Mouse (Mus musculus) brain, embryonic 18.5 days (tissue): ENCODE data around the gene Phykpl.
"Not testable (repeated sequence)": the region's sequence is repeated elsewhere in the genome, so short reads cannot be mapped to it uniquely, and the experiment has no call there.

Experiments
- DNase-seq: peaks from one replicate; pipeline ENCODE4 v3.0.0-alpha.2; 2012; ENCODE audit warnings: low read depth, low spot score

Phykpl gene

DNA sequence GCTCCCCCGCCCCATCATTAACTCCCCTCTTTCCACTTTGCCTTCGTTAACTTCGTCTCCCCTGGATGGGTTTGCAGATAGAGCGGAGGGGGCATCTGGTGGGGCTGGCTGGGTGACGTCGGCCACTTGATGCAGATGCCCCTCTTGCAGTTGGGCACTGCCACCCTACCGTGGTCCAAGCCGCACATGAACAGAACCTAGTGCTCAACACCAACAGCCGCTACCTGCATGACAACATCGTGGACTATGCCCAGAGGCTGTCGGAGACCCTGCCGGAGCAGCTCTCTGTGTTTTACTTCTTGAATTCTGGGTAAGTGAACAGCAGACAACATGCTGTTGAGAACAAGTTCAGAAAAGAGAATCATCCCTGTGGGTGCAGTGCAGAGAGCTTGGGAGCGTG is 1.9 kb downstream of the Phykpl start:
- DNase-seq, result no peak

DNA sequence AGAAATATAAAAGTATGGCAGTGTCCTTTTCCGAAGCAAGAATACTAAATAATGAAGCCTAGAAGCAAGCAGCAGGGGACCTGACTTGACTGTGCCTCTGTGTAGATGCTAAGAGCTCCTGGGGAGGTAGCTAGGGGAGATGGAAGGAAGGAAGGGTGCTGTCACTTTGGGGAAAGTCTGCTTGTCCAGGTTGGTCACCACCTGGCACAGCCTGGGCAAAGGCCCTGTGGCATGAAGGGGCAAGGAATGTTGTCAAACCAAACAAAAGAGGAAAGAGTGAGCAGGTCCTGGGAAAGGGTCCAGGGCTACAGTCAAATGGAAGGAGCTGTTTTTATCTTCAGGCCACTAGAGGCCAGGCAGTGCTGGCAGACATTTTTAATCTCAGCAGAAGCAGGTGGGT is 2.5 kb downstream of the Phykpl start:
- no peak for DNase-seq

DNA sequence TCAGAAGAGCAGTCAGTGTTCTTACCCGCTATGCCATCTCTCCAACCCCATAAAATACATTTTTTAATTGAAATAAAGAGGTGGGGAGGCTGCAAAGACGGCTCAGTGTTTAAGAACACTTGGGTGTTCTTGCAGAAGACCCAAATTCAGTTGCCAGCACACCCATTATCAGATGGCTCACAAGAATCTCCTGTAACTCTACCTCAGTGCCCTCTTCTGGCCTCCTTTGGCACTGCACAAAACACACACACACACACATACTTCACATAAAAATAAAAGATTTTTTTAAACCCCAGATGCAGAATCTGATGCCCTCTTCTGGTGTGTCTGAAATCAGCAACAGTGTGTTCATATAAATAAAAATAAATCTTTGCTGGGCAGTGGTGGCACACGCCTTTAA is 4.3 kb downstream of the Phykpl start:
- DNase-seq, result no peak

DNA sequence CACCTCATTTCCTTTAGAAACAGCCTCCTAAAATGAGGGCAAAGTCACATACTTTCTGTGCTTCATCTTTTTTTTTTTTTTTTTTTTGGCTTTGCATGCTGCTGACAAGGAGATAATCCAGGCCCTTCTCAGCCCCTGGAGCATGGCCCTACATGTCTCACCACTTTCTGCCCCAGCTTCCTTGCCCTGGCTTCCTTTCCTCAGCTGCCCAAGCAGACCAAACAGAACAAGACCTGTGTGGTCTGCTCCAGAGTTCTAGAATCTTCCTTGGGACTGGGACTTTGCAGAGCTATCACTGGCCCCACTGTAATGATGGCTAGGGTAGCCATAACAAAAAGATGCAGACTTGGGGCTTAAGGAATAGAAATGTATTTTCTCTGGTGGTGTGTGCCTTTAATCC is 5.4 kb downstream of the Phykpl start:
- DNase-seq, result no peak

DNA sequence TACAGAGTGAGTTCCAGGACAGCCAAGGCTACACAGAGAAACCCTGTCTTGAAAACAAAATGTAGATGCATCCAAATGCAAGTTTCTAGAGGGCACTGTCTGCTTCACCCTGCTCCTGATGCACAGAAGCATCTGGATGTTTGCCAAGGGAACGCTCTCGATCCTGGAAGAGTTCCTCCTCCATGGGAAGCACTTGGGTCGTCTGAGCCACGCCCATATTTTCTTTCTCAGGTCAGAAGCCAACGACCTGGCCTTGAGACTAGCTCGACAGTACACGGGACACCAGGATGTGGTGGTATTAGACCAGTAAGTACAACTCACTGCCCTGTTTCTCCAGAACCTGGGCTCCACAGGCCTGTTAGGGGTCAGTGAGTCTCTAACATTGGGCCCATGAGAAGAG is 6.6 kb downstream of the Phykpl start:
- no peak for DNase-seq

DNA sequence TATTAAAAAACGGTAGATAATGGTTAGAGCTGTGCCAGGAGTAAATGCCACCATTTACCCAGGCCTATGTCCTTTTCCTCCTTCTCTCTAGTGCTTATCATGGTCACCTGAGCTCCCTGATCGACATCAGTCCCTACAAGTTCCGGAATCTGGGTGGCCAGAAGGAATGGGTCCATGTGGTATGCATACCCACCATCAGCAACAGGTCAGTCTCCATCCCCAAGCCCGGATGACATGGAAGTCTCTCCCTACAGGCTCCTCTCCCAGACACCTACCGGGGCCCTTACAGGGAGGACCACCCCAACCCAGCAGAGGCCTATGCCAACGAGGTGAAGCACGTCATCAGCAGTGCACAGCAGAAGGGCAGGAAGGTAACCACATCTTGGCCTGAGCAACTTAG is 7.4 kb downstream of the Phykpl start:
- no peak for DNase-seq

DNA sequence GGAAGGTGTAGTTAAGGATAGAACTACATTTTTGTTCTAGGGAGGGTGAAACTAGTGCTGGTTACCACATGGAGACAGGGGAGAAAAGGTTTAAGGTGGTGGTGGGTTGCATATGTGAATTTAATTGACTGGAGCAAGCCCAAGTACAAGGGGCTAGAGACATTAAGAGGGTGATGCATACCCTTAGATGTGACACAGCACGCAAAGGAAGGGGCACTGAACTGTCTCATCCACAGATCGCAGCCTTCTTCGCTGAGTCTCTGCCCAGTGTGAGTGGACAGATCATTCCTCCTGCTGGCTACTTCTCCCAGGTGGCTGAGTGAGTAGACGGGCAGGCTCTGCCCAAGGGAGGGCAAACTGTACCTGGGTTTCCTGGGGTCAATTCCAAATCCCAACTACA is 8.8 kb downstream of the Phykpl start:
- DNase-seq, result no peak

DNA sequence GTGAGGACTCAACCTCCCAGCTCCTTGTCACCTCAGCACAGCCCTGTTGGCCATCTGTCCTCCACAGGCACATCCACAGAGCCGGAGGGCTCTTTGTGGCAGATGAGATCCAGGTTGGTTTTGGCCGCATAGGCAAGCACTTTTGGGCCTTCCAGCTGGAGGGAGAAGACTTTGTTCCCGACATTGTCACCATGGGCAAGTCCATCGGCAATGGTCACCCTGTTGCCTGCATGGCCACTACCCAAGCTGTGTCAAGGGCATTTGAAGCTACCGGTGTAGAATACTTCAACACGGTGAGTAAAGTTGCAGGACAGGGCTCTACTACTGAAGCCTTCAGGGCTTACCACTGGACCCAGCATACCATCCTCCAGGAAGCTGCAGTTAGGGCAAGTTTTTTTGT is 9.3 kb downstream of the Phykpl start:
- no peak for DNase-seq

DNA sequence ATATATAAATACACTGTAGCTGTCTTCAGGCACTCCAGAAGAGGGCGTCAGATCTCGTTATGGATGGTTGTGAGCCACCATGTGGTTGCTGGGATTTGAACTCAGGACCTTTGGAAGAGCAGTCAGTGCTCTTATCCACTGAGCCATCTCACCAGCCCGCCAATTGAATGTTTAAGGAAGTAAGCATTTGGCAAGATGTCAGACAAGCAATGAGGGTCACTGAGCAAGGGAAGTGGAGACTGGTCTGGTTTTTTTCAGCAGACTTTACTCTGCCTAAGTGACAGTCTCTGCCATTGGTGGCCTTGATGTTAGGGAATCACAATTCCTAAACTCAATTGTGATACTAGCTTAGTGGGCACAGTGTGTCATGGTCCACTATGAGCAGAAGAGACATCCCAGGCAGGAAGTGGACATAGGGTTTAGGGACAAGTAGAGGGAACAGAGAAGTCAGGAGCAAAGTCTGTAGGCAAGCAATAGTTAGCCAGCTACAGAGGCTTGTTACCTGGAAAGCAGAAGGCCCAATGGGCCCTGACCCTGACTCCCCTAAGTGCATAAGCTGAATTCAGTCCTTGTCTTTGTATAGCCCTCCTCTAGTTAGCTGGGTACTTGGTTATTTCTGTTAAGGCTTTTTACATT is 10.3 kb downstream of the Phykpl start:
- no peak for DNase-seq

DNA sequence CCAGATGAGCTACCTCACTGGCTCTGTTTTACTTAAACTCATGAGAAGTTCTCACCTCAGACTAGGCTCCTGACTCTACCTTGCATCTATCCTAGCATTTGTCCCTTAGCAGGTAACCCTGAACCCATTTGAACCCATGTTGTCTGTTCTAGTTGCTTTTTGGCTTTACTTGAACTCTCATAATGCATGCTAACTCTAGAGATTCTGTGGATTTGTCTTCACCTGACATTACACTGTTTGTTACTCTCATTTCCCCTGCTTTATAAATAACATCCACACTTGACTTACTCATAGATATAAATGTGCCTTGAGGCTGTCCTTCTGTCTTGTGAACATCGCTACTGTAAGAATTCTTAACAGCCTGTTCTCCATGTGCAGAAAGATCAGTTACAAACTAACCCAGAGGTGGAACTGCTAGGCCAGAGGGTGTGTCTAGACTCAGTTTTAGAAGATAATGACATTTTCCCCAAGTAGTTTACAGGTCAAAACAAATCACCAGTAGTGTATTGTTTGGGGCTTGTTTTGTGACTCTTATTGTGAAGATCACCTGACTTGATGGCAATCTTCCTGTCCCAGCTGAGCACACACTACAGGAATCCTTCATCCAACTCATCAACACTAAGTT is 11.0 kb downstream of the Phykpl start:
- DNase-seq, result no peak

DNA sequence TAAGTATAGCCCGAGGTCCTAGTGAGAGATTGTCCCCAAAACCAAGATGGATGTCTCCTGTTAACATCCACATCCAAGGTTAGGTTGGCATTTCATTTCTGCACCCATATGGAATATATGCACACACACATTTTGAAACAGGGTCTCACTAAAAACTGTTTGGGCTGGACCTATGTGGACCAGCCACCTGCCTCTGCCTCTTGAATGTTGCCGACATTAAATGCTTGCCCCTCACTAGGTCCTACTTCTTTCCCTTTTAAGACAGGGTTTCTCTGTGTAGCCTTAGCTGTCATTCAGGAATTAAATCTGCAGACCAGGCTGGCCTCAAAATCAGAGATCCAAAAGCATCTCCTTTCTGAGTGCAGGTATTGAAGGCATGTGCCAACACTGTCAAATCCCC is 13.0 kb downstream of the Phykpl start:
- no peak for DNase-seq

DNA sequence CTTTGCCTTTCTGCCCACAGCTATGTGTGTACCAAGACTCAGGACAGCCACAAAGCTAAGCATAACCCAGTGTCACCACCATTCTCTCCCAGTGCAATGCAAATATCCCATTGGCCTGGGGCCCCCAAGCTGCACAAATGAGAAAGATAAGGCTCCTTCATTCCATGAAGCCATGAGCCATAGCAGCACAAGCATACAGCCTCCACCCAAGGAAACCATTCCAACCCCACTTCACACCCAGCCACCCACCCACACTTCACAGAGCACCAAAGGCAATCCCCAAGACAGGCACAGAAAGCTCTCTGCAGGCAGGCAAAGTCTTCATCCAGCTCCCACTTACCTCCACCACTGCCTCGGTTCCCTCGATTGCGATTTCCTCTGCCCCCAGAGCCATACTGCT is 17.7 kb downstream of the Phykpl start:
- no peak for DNase-seq

DNA sequence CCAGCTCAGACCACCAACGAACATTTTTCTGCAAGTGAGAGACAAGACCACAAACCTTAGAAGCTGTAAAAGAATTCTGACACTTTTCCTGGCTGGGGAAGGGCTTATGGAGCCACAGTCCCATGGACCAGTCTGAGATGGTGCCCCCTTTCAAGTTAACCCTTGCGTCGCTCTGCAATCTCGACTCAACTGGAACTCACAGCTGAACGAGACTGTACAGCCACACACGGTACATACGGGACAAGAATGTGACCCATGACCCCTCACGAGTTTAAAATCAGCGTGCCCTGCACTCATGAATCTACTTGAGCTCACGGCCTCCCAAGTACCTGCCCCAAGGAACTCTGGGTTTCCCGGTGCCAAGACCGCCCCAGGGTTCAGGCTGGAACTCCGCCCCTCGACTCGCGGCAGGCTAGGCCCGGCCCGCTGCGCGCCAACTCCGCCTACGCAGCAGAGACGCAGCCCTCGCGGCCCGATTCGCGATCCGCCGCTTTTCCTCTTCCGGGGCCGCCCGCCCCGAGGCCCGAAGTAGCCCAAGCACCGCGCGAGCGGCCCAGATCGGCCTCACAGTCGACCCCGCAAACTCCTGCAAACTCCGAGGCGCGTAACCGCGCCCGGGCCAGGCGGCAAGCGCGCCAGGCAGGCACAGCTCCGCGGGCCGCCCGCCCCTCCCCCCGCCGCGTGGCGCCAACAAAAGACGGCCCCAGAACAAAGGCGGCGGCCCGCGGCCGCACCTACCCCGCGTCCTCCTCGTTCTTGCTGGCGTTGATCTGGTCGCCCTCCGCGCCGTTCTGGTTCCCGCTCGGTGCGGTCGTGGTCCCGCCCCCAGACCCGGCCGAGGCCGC is 21.3 kb downstream of the Phykpl start:
- DNase-seq, result no peak

DNA sequence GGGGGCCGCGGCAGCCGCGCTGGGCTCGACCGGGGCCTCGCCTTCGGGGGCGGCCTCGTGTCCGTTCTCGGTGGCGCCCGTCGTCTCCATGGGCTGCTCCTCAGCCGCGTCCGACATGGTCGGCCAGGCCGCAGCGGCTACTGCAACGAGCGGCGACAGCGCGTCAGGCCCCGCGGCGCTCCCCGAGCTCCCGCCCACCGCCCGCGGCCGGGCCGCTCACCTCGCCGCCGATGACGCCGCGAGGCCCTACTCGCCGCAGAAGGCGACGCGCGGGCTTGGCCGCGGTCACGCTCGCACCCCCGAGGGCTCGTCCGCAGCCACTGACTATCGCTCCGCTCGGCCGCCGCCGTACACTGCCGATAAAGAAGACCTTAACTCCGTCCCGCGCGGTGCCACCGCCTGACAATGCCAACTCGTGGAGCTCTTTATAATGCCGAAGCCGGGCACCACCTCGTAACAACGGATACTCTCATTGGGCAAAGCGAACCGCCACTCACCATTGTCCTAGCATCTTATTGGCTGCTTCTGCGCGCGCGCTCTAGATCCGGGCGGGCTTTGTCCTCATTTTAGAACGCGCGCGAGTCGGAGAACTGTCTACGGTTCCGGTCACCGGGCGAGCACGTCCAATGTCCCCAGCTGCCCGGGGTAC is 22.0 kb downstream of the Phykpl start, which contains the start of gene Hnrnpab:
Gene Hnrnpab, minus strand, starts transcription at position 401 of the 649 bp plus-strand sequence.
- DNase-seq, result peak; percentile 91

DNA sequence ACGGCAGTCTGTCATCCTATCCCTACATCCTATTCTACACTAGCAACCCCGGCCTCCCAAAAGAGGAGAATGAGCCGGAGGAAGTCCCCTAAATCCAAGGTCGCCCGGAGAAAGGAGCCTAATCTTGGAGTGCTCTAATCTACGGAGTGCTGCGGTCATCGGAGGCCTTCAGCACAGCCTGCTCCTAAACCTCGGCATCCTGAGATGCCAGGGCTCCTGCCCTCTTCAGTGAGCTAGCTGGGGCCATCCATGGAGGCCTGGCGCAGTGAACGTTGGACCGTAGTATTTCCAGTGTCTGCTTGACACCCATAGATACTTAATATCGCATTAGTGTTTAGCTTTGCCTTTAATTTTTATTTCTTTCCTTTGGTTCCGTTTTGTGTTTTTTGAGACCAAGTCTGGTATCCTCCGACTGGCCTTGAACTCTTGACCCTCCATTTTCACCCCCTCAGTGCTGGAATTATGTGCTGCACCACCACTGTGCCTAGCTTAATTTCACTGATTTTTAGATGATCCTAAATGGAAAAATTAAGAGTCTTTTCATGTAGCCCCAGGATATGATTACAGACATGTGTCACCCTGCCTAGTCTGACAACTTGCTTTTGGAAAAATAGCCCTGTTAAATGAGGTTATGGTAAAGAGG is 22.7 kb downstream of the Phykpl start:
- no peak for DNase-seq

DNA sequence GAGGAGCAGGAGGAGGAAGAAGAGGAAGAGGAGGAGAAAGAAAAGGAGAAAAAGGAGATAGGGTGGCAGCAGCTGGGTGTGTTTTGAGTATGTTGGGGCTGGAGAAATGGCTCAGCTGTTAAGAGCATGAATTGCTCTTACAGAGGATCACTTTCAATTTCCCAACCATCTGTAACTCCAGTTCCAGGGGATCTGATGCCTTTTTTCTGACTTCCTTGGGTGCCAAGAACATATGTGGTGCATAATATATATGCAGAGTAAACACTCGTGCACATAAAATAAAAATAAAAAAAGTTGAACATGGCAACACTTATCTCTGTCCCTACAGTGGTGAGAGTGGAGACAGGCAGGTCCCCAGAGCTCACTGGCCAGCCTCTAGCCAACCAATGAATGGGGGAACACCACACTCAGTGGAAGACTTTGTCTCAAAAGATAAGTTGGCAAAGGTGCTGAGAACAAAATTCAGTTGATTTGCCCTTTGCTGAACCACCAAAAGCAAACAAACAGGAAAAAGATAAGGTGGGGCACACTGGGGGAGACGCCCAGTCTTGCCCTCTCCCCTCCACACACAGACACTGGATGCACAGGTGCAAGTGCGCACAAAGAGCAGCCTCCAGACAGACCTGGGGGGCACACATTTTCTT is 24.8 kb downstream of the Phykpl start:
- DNase-seq, result no peak

DNA sequence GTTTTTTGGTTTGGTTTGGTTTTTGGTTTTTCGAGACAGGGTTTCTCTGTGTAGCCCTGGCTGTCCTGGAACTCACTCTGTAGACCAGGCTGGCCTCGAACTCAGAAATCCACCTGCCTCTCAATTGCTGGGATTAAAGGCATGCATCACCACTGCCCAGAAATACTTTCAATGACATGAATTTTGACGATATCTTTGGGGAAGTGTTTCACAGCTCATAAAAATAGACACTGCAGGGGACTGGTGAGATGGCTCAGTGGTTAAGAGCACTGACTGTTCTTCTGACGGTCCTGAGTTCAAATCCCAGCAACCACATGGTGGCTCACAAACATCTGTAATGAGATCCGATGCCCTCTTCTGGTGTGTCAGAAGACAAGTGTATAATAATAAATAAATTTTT is 25.4 kb downstream of the Phykpl start:
- DNase-seq, result not testable (repeated sequence)

DNA sequence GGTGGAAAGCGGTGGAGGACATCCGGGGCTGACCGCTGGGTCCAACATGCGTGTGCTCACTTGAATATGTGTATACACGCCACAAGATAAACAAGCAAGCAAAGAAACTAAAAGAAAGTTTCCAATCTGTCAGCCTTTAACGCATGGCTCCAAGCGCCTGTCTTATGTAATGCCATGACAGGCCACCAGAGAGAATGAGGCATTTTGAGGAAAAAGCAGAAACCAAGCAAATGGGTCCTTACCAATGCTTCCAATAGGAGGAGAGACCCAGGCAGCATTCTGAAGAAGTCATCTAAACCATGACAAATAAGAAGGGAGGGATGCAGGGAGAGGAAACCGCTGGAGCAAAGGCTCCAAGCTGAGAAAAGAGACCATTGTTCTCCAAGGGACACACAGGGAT is 29.7 kb downstream of the Phykpl start:
- DNase-seq, result no peak

DNA sequence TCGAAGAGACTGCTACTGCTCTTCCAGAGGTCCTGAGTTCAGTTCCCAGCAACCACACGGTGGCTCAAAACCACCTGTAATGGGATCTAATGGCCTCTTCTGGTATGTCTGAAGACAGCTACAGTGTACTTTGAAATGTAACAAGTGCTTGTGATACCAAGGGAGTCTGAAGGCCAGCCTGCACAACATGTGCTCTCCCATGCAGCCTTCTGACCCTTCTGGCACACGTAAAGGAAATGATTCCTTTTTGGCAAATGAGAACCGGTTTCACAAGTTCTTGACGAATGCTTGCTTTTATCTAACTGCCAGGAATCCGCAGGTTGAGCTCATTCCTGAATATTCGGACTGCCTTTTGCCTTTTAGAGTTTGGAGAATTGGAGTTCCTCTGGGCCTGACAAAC is 30.6 kb downstream of the Phykpl start:
- no peak for DNase-seq

DNA sequence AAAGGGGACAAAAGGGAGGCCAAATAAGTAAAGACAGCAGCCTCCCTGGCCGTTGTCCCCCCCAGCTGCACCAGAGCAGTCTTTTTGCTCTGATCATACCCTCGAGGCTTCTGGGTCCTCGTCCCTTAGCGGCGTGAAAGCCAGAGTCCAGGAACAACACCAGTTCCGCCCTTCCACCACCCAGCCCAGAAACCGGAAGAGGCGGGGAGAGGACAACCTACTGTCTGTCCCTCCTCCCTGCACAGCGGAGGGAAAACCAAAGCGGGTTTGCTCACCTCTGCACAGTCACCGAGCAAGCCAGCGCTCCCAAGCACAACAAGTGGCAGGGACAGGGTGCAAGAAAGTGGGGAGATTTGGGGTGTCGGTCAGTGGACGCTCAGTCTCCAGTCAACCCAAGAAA is 31.0 kb downstream of the Phykpl start:
- no peak for DNase-seq

DNA sequence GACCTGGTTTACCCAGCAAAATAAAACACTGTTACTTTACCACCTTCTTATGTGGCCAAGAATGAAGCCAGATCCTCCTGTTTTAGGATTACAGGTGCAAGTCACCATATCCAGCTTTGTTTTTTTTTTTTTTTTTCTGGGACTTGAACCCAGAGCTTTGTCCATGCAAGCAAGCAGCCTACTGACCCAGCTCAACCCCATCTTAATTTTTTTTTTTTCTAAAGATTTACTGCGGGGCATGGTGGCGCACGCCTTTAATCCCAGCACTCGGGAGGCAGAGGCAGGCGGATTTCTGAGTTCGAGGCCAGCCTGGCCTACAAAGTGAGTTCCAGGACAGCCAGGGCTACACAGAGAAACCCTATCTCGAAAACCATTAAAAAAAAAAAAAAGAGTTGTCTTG is 31.6 kb downstream of the Phykpl start:
- DNase-seq, result not testable (repeated sequence)
